Mouse (Mus musculus) forebrain, postnatal 0 days (tissue): ENCODE results near the gene Hist1h2bq. TPM values are rescaled to one million over a fixed set of nuclear protein-coding genes. Genes with fewer than 3 reads are reported as not detected.
"Not testable (repeated sequence)": the region's sequence is repeated elsewhere in the genome, so short reads cannot be mapped to it uniquely, and the experiment has no call there.

Source experiments
- ATAC-seq: fragments of 200-750 bp; cut with Nextera tagmentation; 2 replicates; pipeline ENCODE4 v1.8.0; 2017; ENCODE audit warnings: mild to moderate bottlenecking, moderate library complexity
- DNase-seq: peaks from one replicate; pipeline ENCODE4 v3.0.0-alpha.2; 2015
- H3K27ac ChIP-seq: fragments of 300-500 bp; sonication (generic); 2 replicates; pipeline ENCODE4 v1.5.1; 2014; ENCODE audit warnings: low read depth, mild to moderate bottlenecking, antibody characterized with exemption, low read length, moderate library complexity, mixed read lengths
- H3K27me3 ChIP-seq: fragments of 300-500 bp; sonication (generic); 2 replicates; pipeline ENCODE4 v1.6.1; 2014; ENCODE audit warnings: mild to moderate bottlenecking, low read length, mixed read lengths; ENCODE audit not compliant: insufficient read depth
- H3K36me3 ChIP-seq: fragments of 300-500 bp; sonication (generic); 2 replicates; pipeline ENCODE4 v1.6.1; 2014; ENCODE audit warnings: mild to moderate bottlenecking, moderate library complexity; ENCODE audit not compliant: insufficient read depth
- H3K4me1 ChIP-seq: fragments of 300-500 bp; sonication (generic); 2 replicates; pipeline ENCODE4 v1.6.1; 2014; ENCODE audit warnings: antibody characterized with exemption; ENCODE audit not compliant: insufficient read depth
- H3K4me2 ChIP-seq: fragments of 300-500 bp; sonication (generic); 2 replicates; pipeline ENCODE4 v1.6.1; 2014; ENCODE audit warnings: low read depth, mild to moderate bottlenecking, moderate library complexity
- H3K4me3 ChIP-seq: fragments of 300-500 bp; sonication (generic); 2 replicates; pipeline ENCODE4 v1.5.1; 2014; ENCODE audit warnings: low read depth, low read length, mixed read lengths
- H3K9ac ChIP-seq: fragments of 300-500 bp; sonication (generic); 2 replicates; pipeline ENCODE4 v1.6.1; 2014; ENCODE audit warnings: mild to moderate bottlenecking
- H3K9me3 ChIP-seq: fragments of 300-500 bp; sonication (generic); 2 replicates; pipeline ENCODE4 v1.6.1; 2016; ENCODE audit warnings: low read length
- CTCF ChIP-seq: sonication (generic); IDR thresholded peaks from 2 replicates; pipeline ENCODE4 v1.5.1; 2016; ENCODE audit warnings: antibody characterized with exemption, control low read depth, low read depth
- WGBS: fragments of 180-500 bp; shearing (Covaris S2); extraction: QIAGEN DNeasy Blood & Tissue Kit; methylation state at CpG from one replicate; pipeline ENCODE4 v1.1.7; 2014; 5-methylcytosine and 5-hydroxymethylcytosine counted together
- polyA plus RNA-seq: library from polyadenylated mRNA; unstranded; fragments of >200 nt; fragmentation: Nextera tagmentation; extraction: Ambion mirVana; gene quantifications from 2 replicates; pipeline ENCODE4 v1.2.1, GENCODE M21; 2015
- total RNA-seq: library from RNA; depleted of rRNA; stranded (reverse); fragments of >200 nt; gene quantifications from 2 replicates; pipeline ENCODE4 v1.2.3, GENCODE M21; 2014; rRNA removed

Hist1h2bq gene
- 214 and 268 TPM in 2 replicates for total RNA-seq
- polyA plus RNA-seq = 4.6 and 5.2 TPM in 2 replicates

GRCm38 (mm10) chr13:21810073-21810472 lies at the start of gene Hist1h2bq, which contains the start of gene Hist1h2ao:
TSS of gene Hist1h2bq (minus strand) at chr13:21810197.
TSS of gene Hist1h2ao (plus strand) at chr13:21810465.
- H3K9me3 ChIP-seq, H3K4me2 ChIP-seq, H3K27me3 ChIP-seq, H3K27ac ChIP-seq, H3K4me3 ChIP-seq, H3K9ac ChIP-seq, H3K36me3 ChIP-seq, DNase-seq, H3K4me1 ChIP-seq: not testable (repeated sequence)
- ATAC-seq = peak; percentile 97
- WGBS = no CpG with 5 or more reads among the region's 23 CpGs

GRCm38 (mm10) chr13:21855698-21856162 lies 45.7 kb upstream of the Hist1h2bq start:
- peak overlapping the region; percentile 42 for H3K4me3 ChIP-seq
- 2% methylated on average over 15 of the region's 15 CpGs for whole genome bisulfite sequencing
- peak overlapping the region; percentile 43 for H3K4me2 ChIP-seq
- peak overlapping the region; percentile 44 for H3K9ac ChIP-seq
- H3K27me3 ChIP-seq = no peaks in the 10 kb centered on the region
- DNase-seq (peak; percentile 81), ATAC-seq (peak; percentile 48; the same call in 1 of the 2 replicates)
- no peak overlapping the region for H3K27ac ChIP-seq
- H3K36me3 ChIP-seq = no peaks in the 10 kb centered on the region
- H3K4me1 ChIP-seq = no peaks in the 10 kb centered on the region
- no peaks in the 10 kb centered on the region for H3K9me3 ChIP-seq
- TF ChIP-seq CTCF = no peak

GRCm38 (mm10) chr13:21855146-21855545 lies 45.1 kb upstream of the Hist1h2bq start:
- no peak for TF ChIP-seq CTCF
- peak; percentile 59 for DNase-seq
- H3K4me3 ChIP-seq = peak overlapping the region; percentile 42
- H3K36me3 ChIP-seq = no peaks in the 10 kb centered on the region
- no peaks in the 10 kb centered on the region for H3K27me3 ChIP-seq
- H3K9ac ChIP-seq = no peak overlapping the region
- ATAC-seq = peak; percentile 38
- peak overlapping the region; percentile 43 for H3K4me2 ChIP-seq
- H3K9me3 ChIP-seq = no peaks in the 10 kb centered on the region
- no peak overlapping the region for H3K27ac ChIP-seq
- WGBS = 3% methylated on average over 11 of the region's 11 CpGs
- H3K4me1 ChIP-seq = no peaks in the 10 kb centered on the region

GRCm38 (mm10) chr13:21852215-21852945 lies 42.4 kb upstream of the Hist1h2bq start:
- DNase-seq = no peak
- Histone ChIP-seq H3K4me3 (no peak overlapping the region), H3K4me1 (no peaks in the 10 kb centered on the region), H3K9me3 (no peaks in the 10 kb centered on the region), H3K27me3 (no peaks in the 10 kb centered on the region), H3K4me2 (no peak overlapping the region), H3K9ac (no peak overlapping the region), H3K36me3 (no peaks in the 10 kb centered on the region), H3K27ac (no peak overlapping the region)
- no peak for ATAC-seq
- no peak for TF ChIP-seq CTCF
- WGBS = 56% methylated on average over 3 of the region's 3 CpGs

- not testable (repeated sequence) for DNase-seq, H3K27me3 ChIP-seq, H3K4me2 ChIP-seq, H3K4me3 ChIP-seq, H3K4me1 ChIP-seq, H3K36me3 ChIP-seq, ATAC-seq, H3K9ac ChIP-seq, H3K27ac ChIP-seq, H3K9me3 ChIP-seq
- WGBS = 41% methylated on average over 1 of the region's 1 CpGs
Measured at GRCm38 (mm10) chr13:21850696-21851095, 40.7 kb upstream of the Hist1h2bq start.

GRCm38 (mm10) chr13:21847883-21848282 lies 37.9 kb upstream of the Hist1h2bq start:
- Histone ChIP-seq H3K36me3 (no peaks in the 10 kb centered on the region), H3K4me1 (no peaks in the 10 kb centered on the region), H3K9ac (no peak overlapping the region), H3K9me3 (no peaks in the 10 kb centered on the region), H3K4me3 (no peak overlapping the region), H3K27me3 (no peaks in the 10 kb centered on the region), H3K27ac (no peak overlapping the region), H3K4me2 (no peak overlapping the region)
- TF ChIP-seq CTCF = no peak
- DNase-seq (no peak), ATAC-seq (no peak)
- WGBS = 17% methylated on average over 8 of the region's 8 CpGs

GRCm38 (mm10) chr13:21846356-21846755 lies 36.4 kb upstream of the Hist1h2bq start:
- H3K9me3 ChIP-seq, H3K4me2 ChIP-seq, DNase-seq, ATAC-seq, H3K27me3 ChIP-seq, H3K9ac ChIP-seq, H3K36me3 ChIP-seq, H3K4me1 ChIP-seq, H3K27ac ChIP-seq, H3K4me3 ChIP-seq: not testable (repeated sequence)

- not testable (repeated sequence) for DNase-seq, H3K27me3 ChIP-seq, H3K4me1 ChIP-seq, H3K4me2 ChIP-seq, H3K9ac ChIP-seq, H3K9me3 ChIP-seq, H3K36me3 ChIP-seq, H3K27ac ChIP-seq, H3K4me3 ChIP-seq
- peak; percentile 82 for ATAC-seq
- no CpG with 5 or more reads among the region's 4 CpGs for WGBS
Measured at GRCm38 (mm10) chr13:21840508-21840907, 30.5 kb upstream of the Hist1h2bq start.

GRCm38 (mm10) chr13:21833461-21833860 lies 23.5 kb upstream of the Hist1h2bq start, which contains the start of the genes Hist1h2ap and Hist1h2br:
TSS of gene Hist1h2ap (minus strand) at chr13:21833507.
TSS of gene Hist1h2br (plus strand) at chr13:21833743.
- not testable (repeated sequence) for H3K4me3 ChIP-seq, H3K9ac ChIP-seq, H3K4me2 ChIP-seq, H3K27ac ChIP-seq, DNase-seq, H3K9me3 ChIP-seq, H3K36me3 ChIP-seq, H3K4me1 ChIP-seq, H3K27me3 ChIP-seq
- no CpG with 5 or more reads among the region's 24 CpGs for WGBS
- ATAC-seq = peak; percentile 95
